Mouse (Mus musculus): ENCODE data around the gene Dcp1a. TPM values are rescaled to one million over a fixed set of nuclear protein-coding genes. Genes with fewer than 3 reads are reported as not detected.

Gene Dcp1a
- polyA plus RNA-seq, 1 experiment from 2014 or later, result 23.2 TPM

DNA sequence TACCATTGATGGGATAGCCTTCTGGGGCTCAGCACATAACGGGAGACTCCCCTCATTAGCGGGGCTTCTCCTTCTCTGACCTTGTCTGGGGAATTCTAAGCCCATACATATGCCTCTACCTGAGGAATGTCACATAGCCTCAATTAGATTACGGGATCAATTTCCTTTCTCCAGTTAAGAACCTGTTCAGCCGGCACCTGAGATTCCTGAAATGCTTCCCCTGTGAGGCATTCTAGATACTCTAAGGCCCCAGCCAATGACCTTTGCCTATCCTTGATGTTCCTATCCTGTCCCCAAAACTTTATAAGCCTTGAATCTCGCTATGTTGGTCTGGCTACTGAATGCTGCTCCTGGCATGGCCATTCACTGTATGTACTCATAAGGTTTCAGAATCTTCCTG is 5.7 kb upstream of the Dcp1a start:
- 69% methylated on average over 5 of the region's 5 CpGs for WGBS
- no peaks in the 10 kb centered on the region for H3K27me3 ChIP-seq
- H3K4me2 ChIP-seq (replicated peaks), result no peak overlapping the region
- no peak for ATAC-seq
- H3K36me3 ChIP-seq, result no peaks in the 10 kb centered on the region
- no peaks in the 10 kb centered on the region for H3K9me3 ChIP-seq
- H3K4me1 ChIP-seq (replicated peaks), result no peaks in the 10 kb centered on the region
- H3K27ac ChIP-seq, result no peak overlapping the region
- no peak overlapping the region for H3K4me3 ChIP-seq (replicated peaks)
- no peak overlapping the region for H3K9ac ChIP-seq (replicated peaks)

DNA sequence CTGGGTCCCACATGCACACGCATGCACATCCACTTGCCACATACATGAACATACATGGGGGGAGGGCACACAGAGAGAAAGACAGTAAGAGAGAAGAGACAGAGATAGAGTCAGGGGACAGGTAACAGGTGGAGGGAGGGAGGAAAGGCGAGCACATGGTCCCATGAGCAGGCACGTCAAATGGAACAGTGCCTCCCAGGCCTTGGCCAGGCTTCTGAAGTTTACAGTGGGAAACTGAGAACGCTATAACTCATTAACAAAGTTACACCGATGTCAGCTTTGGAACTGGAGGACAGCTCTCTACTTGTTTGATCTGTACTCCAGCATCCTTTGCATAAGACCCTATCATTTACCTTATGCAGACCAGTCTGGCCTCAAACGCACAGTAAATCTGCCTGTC is 4.9 kb upstream of the Dcp1a start:
- Histone ChIP-seq H3K9ac (replicated peaks) (no peak overlapping the region), H3K36me3 (no peaks in the 10 kb centered on the region), H3K4me2 (replicated peaks) (no peak overlapping the region), H3K9me3 (no peaks in the 10 kb centered on the region), H3K4me1 (replicated peaks) (no peaks in the 10 kb centered on the region), H3K4me3 (replicated peaks) (no peak overlapping the region), H3K27me3 (no peaks in the 10 kb centered on the region), H3K27ac (no peak overlapping the region)
- 90% methylated on average over 6 of the region's 6 CpGs for WGBS
- no peak for ATAC-seq

DNA sequence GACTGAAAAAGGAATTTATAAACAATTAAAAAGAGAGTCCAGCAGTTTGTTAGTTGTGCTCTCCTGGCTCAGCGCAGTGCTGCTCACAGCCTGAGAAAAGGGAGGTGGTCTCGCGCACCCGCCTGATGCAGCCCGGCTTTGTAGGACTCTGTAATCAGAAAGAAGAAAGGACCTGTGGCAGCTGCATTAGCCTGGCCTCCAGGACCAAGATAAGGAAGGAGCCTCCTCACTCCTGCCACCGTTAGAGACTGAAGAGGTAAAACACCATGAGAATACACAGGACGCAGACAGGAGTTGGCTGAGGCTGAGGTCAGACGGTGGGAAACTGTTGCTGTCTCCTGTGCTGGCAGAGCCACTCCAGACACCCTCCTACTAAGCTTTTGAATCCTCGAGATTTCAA is 12.0 kb downstream of the Dcp1a start, which contains the start of gene Cacna1d:
Gene Cacna1d, minus strand, starts transcription at position 114 of the 400 bp plus-strand sequence.
- no peak for ATAC-seq

DNA sequence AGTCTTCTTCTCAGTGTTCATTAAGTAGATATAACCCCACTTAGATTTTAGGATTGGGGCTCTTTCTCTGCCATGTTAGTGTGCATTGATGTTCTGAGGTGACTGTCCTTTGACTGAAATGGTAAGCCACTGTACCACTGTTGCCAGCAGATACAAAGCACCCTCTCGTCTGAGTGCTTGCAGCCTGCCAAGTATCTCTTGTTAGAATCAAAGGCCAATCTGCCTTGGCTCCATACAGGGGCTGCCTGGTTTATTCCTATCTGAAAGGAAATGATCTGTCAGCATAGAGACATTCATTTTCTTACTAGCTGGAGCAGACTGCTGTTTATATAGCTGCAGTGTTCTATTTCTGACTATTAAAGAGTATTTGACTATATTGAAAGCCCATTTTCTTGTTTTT is 13.9 kb downstream of the Dcp1a start:
- no peak overlapping the region for H3K27ac ChIP-seq
- no peak for ATAC-seq
- no peak overlapping the region for H3K4me3 ChIP-seq (replicated peaks)
- H3K9ac ChIP-seq (replicated peaks), result no peak overlapping the region
- 0 out of 2 replicates have a peak, but pooled peaks cover 3% of the 10 kb centered on the region for H3K4me1 ChIP-seq (replicated peaks)
- H3K27me3 ChIP-seq, result no peaks in the 10 kb centered on the region
- 89% methylated on average over 1 of the region's 1 CpGs for WGBS
- no peaks in the 10 kb centered on the region for H3K9me3 ChIP-seq
- peaks cover 57% of the 10 kb centered on the region for H3K36me3 ChIP-seq
- no peak overlapping the region for H3K4me2 ChIP-seq (replicated peaks)

More for the DNA sequence above, 12.0 kb downstream of the Dcp1a start, which contains the start of gene Cacna1d:
- Histone ChIP-seq H3K4me2 (replicated peaks) (no peak within 1 kb of the TSS), H3K9me3 (no peaks in the 10 kb centered on the region), H3K9ac (replicated peaks) (no peak within 1 kb of the TSS), H3K27ac (no peak within 1 kb of the TSS), H3K36me3 (peaks cover 62% of the 10 kb centered on the region), H3K27me3 (no peaks in the 10 kb centered on the region), H3K4me1 (replicated peaks) (0 out of 2 replicates have a peak, but pooled peaks cover 3% of the 10 kb centered on the region), H3K4me3 (replicated peaks) (no peak within 1 kb of the TSS)
- WGBS, result 94% methylated on average over 9 of the region's 9 CpGs

DNA sequence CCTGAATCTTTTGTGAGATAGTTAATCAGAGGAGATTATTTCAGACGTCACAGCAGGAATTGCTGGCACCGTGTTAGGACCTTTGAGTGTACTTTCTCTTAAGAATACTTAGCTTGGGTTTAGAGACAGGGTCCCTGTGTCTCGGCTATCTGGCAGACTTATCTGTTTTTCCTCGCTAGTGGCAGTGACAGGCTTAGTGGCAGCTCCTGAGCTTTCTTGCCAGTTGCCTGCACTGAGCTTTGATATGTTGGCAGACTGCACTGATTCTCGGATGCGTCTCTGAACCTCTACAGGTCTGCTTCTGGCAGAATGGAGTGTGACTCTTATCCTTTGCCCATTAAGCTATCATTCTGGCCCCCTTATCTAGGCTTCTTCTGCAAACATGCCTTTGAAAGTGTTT is 15.7 kb downstream of the Dcp1a start:
- Histone ChIP-seq H3K9me3 (no peaks in the 10 kb centered on the region), H3K36me3 (peaks cover 55% of the 10 kb centered on the region), H3K9ac (replicated peaks) (no peak overlapping the region), H3K4me3 (replicated peaks) (no peak overlapping the region), H3K27me3 (no peaks in the 10 kb centered on the region), H3K4me1 (replicated peaks) (no peaks in the 10 kb centered on the region), H3K27ac (no peak overlapping the region), H3K4me2 (replicated peaks) (no peak overlapping the region)
- no peak for ATAC-seq
- 70% methylated on average over 6 of the region's 6 CpGs for WGBS

DNA sequence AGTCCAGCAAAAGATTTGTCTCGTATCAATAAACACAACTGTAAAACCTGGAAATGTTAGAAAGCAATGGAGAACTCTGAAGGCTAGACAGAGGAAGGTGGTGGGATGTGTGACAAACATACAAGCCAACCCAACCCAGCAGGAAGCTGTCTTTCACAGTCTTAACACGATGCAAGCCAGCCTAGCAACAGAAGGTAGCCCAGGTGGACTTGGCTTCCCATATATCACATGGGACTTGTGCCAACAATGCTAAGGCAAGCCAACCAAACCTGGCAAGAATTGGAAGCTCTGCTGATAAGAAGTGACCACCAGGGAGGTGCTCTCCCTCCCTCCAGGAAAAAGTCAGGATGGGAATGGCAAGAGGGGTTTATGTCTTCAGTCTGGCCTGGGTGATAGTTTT is 18.9 kb downstream of the Dcp1a start:
- no peak overlapping the region for H3K9ac ChIP-seq (replicated peaks)
- H3K4me3 ChIP-seq (replicated peaks), result no peak overlapping the region
- peaks cover 45% of the 10 kb centered on the region for H3K36me3 ChIP-seq
- no peaks in the 10 kb centered on the region for H3K27me3 ChIP-seq
- H3K4me2 ChIP-seq (replicated peaks), result no peak overlapping the region
- WGBS, result 86% methylated on average over 2 of the region's 2 CpGs
- no peak for ATAC-seq
- H3K4me1 ChIP-seq (replicated peaks), result no peaks in the 10 kb centered on the region
- no peaks in the 10 kb centered on the region for H3K9me3 ChIP-seq
- no peak overlapping the region for H3K27ac ChIP-seq

DNA sequence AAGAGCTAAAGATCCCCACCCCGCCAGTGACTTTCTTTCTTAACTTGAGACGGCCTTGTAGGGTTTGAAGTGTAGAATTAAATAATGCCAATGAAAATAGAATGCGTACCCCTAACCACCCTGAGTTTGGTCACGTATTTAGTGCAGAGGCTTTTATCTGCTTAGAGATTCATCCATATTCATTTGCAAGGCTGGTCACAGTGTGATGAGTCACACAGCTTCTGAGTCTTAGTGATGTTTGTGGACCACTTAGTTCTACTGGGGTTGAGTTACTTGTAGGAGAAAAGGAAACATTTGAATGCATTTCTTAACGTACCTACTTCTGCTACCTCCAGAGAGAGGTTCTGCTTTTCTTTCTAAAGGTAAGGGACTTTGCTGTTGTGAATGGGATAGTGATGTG is 25.7 kb downstream of the Dcp1a start:
- Histone ChIP-seq H3K27me3 (no peaks in the 10 kb centered on the region), H3K9ac (replicated peaks) (no peak overlapping the region), H3K9me3 (no peaks in the 10 kb centered on the region), H3K4me1 (replicated peaks) (no peaks in the 10 kb centered on the region), H3K4me2 (replicated peaks) (no peak overlapping the region), H3K27ac (no peak overlapping the region), H3K36me3 (peaks cover 58% of the 10 kb centered on the region), H3K4me3 (replicated peaks) (no peak overlapping the region)
- ATAC-seq, result no peak
- 81% methylated on average over 5 of the region's 5 CpGs for WGBS

DNA sequence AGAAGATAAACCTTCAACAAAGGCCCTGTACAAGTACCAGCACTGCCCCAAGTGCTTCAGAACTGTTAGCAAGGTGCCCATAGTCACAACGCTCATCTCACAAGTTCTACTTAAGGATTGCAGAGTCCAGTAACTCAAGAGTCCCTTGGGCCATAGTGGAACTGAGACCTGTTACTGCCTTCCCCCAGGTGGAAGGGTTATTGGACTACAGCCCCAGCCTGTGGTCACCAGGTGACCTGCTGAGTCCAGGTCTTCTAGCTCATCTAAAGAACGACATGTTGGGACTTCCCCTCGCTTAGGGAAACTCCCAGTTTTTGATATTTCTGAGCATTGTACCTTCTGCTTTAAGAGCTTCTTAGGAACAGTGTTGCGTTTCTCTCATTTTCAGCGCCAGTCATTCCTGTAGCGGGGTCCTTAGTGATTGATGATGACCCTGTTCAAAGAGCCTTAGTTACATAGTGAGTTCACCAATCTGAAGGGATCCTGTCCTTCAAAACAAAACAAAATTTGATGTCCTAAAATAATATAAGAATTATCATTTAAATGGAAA is 31.0 kb downstream of the Dcp1a start:
- Histone ChIP-seq H3K4me2 (replicated peaks) (no peak overlapping the region), H3K27ac (no peak overlapping the region), H3K36me3 (peaks cover 66% of the 10 kb centered on the region), H3K4me3 (replicated peaks) (no peak overlapping the region), H3K9ac (replicated peaks) (no peak overlapping the region), H3K9me3 (no peaks in the 10 kb centered on the region), H3K4me1 (replicated peaks) (no peaks in the 10 kb centered on the region), H3K27me3 (no peaks in the 10 kb centered on the region)
- ATAC-seq, result no peak
- 95% methylated on average over 6 of the region's 6 CpGs for WGBS

DNA sequence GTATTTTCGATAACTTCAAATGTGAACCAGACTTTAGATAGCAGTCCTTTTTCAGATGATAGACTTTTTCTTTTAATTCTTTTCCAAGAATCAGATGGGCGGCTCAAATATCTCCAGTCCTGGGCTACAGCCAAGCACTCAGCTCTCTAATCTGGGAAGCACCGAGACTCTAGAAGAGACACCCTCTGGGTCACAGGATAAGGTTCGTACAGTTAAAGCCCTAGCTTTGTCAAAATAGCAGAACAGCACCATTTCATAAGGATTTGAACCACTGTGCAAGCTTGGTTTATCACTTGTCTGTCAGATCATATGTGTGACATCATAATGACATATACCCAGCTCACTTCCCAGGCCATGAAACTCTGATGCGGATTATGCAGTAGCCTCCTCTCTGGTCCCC is 33.6 kb downstream of the Dcp1a start:
- no peak overlapping the region for H3K9ac ChIP-seq (replicated peaks)
- WGBS, result 94% methylated on average over 5 of the region's 5 CpGs
- peaks cover 49% of the 10 kb centered on the region for H3K36me3 ChIP-seq
- no peak overlapping the region for H3K4me2 ChIP-seq (replicated peaks)
- no peaks in the 10 kb centered on the region for H3K9me3 ChIP-seq
- ATAC-seq, result no peak
- H3K27ac ChIP-seq, result no peak overlapping the region
- H3K27me3 ChIP-seq, result no peaks in the 10 kb centered on the region
- no peak overlapping the region for H3K4me3 ChIP-seq (replicated peaks)
- H3K4me1 ChIP-seq (replicated peaks), result no peaks in the 10 kb centered on the region

DNA sequence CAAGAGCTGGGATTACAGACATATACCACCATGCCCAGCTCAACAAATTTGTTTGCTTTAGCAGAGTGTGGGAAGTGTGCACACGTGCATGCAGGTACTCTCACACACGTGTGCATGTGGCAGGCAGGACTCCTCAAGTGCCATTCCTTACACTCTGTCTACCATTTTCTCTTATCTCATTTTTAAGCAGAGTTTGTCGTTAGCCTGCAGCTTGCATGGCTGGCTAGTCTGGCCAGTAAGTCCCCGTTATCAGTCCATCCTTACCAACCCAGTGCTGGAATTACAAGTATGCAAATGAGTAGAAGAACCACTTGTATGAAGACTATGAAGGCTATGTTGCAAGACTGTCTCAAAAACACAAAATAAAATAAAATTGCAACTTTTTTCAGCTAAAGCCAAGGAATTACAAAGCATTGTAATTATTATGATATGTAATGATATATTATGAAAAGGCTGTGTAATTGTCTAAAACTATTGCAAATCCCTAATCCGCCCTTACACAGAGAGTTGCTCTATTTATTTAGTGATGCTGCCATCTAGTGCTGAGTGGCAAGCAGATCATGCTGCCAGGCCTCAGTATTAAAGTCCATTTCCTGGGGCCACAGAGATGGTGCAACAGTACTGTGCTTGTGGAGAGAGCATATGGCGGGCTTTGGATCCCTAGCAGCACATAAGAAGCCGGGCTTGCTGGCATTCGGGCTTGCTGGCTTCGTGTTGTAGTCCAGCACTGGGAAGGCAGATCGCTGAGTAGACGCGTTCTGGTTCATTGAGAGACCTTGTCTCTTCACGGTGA is 36.8 kb downstream of the Dcp1a start:
- no peaks in the 10 kb centered on the region for H3K9me3 ChIP-seq
- peaks cover 64% of the 10 kb centered on the region for H3K36me3 ChIP-seq
- no peaks in the 10 kb centered on the region for H3K4me1 ChIP-seq (replicated peaks)
- ATAC-seq, result 0 out of 2 replicates have a peak, but pooled peaks have one; percentile 27
- no peak overlapping the region for H3K9ac ChIP-seq (replicated peaks)
- 95% methylated on average over 13 of the region's 13 CpGs for WGBS
- no peak overlapping the region for H3K4me3 ChIP-seq (replicated peaks)
- no peak overlapping the region for H3K4me2 ChIP-seq (replicated peaks)
- no peaks in the 10 kb centered on the region for H3K27me3 ChIP-seq
- no peak overlapping the region for H3K27ac ChIP-seq

DNA sequence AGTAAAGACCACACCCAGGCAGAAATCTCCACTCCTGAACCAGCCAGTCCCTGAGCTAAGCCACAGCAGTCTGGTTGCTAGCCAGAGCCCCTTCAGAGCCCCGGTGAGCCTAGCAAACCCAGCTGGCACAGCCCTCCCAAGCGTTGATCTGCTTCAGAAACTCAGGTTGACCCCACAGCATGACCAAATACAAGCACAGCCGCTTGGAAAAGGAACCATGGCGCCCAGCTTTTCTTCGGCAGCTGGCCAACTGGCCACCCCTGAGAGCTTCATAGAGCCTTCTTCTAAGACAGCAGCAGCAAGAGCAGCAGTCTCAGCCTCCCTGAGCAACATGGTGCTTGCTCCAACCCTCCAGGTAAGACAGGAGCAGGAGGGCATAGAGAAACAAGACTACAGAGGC is 40.0 kb downstream of the Dcp1a start:
- H3K36me3 ChIP-seq, result peaks cover 70% of the 10 kb centered on the region
- H3K9ac ChIP-seq (replicated peaks), result no peak overlapping the region
- no peaks in the 10 kb centered on the region for H3K27me3 ChIP-seq
- 90% methylated on average over 5 of the region's 5 CpGs for WGBS
- no peak for ATAC-seq
- H3K9me3 ChIP-seq, result no peaks in the 10 kb centered on the region
- H3K4me3 ChIP-seq (replicated peaks), result no peak overlapping the region
- no peaks in the 10 kb centered on the region for H3K4me1 ChIP-seq (replicated peaks)
- H3K27ac ChIP-seq, result no peak overlapping the region
- H3K4me2 ChIP-seq (replicated peaks), result no peak overlapping the region

DNA sequence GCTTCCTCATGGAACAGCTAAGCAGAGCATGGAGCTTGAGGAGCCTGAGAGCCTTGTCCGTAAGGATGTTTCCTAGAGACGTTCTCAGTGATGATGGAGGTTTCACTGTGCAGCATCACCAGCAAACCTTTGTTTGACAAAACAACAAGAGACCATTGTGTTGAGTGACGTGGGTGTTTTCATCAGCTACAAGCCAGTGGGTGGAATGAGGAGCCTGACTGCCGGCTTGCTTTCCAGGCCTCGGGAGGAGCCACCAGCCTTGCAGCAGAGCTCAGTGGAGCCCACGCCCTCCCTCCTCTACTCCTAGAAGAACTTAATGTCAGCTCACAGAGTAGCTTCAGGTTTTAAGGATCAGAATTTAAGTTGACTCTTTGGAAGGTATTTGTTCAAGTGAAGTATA is 44.0 kb downstream of the Dcp1a start:
- Histone ChIP-seq H3K9ac (replicated peaks) (no peak overlapping the region), H3K4me3 (replicated peaks) (no peak overlapping the region), H3K27ac (no peak overlapping the region), H3K9me3 (no peaks in the 10 kb centered on the region), H3K4me1 (replicated peaks) (no peaks in the 10 kb centered on the region), H3K36me3 (peaks cover 91% of the 10 kb centered on the region), H3K27me3 (no peaks in the 10 kb centered on the region), H3K4me2 (replicated peaks) (no peak overlapping the region)
- ATAC-seq, result no peak
- 85% methylated on average over 6 of the region's 6 CpGs for WGBS
